Mouse (Mus musculus) hindbrain, embryonic 10.5 days (tissue): ENCODE measurements around the gene Marc1. TPM values are rescaled to one million over a fixed set of nuclear protein-coding genes. Genes with fewer than 3 reads are reported as not detected.

ENCODE experiments used
- DNase-seq: peaks from one replicate; pipeline ENCODE4 v3.0.0-alpha.2; 2017; ENCODE audit warnings: low spot score
- H3K27ac ChIP-seq: fragments of 300-500 bp; sonication (generic); 2 replicates; pipeline ENCODE4 v1.5.1; 2016; ENCODE audit warnings: mild to moderate bottlenecking, moderate library complexity
- H3K27me3 ChIP-seq: fragments of 300-500 bp; sonication (generic); 2 replicates; pipeline ENCODE4 v1.6.1; 2016; ENCODE audit warnings: mild to moderate bottlenecking; ENCODE audit not compliant: poor library complexity, insufficient read depth, severe bottlenecking
- H3K36me3 ChIP-seq: fragments of 300-500 bp; sonication (generic); 2 replicates; pipeline ENCODE4 v1.6.1; 2016; ENCODE audit warnings: mild to moderate bottlenecking, moderate library complexity
- H3K4me1 ChIP-seq: fragments of 300-500 bp; sonication (generic); replicated peaks from 2 replicates; pipeline ENCODE4 v1.6.1; 2016; ENCODE audit warnings: mild to moderate bottlenecking
- H3K4me3 ChIP-seq: fragments of 300-500 bp; sonication (generic); 2 replicates; pipeline ENCODE4 v1.5.1; 2016; ENCODE audit warnings: mild to moderate bottlenecking, moderate library complexity
- H3K9me3 ChIP-seq: fragments of 300-500 bp; sonication (generic); 2 replicates; pipeline ENCODE4 v1.6.1; 2016; ENCODE audit warnings: mild to moderate bottlenecking, moderate library complexity
- WGBS: fragments of 180-500 bp; shearing (Covaris S2); methylation state at CpG from one replicate; pipeline ENCODE4 v1.1.7; 2016; 5-methylcytosine and 5-hydroxymethylcytosine counted together
- polyA plus RNA-seq: library from polyadenylated mRNA; unstranded; fragments of >200 nt; fragmentation: Nextera tagmentation; extraction: Ambion mirVana; gene quantifications from 2 replicates; pipeline ENCODE4 v1.2.1, GENCODE M21; 2016

The Marc1 gene
- polyA plus RNA-seq = 0.12 TPM in 1 of 2 replicates, not detected in the other

DNA sequence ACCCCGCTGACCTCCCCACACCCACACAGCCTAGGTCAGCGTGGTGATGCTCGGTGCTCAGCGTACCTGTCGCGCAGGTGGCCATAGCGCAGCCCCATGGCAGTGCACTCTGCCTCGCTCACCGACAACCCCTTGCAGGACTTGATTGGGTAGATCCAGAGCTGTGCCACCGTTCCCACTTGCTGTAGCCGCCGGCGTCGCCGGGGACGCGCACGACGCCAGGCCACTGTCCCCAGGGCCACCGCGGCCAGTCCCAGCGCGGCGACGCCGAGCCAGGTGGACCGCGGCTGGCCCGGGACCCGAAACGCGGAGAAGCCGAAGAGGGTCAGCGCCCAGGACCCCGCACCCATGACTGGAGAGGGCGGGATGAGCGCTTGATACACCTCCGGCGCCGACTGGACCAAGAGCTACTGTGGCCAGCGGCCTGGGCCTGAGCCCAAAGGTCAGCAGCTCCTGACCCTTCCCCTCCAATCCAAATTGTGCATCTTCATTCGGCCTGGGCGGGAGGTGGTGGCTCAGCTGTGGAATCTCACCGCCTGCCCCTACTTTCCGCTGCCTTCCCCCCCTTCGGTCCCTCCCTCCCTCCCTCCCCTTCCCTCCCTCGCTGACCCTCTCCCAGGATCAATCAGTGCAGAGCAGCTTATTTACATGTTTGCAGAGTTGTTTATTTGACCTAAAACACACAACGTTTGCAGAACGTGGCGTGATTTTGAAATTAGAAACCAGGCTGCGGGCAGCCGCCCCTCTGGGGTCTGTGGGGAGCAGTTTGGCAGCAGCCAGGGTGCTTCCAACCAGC, at the start of gene Marc1:
Marc1 (minus strand) TSS at position 534 of the 796 bp plus-strand sequence.
- Histone ChIP-seq H3K27ac (peak within 1 kb of the TSS; percentile 60; the same call in 1 of the 2 replicates), H3K36me3 (no peaks in the 10 kb centered on the region), H3K27me3 (peaks cover 43% of the 10 kb centered on the region), H3K4me3 (peak within 1 kb of the TSS; percentile 52), H3K4me1 (peaks cover 15% of the 10 kb centered on the region), H3K9me3 (no peaks in the 10 kb centered on the region)
- no peak for DNase-seq
- WGBS = 6% methylated on average over 52 of the region's 52 CpGs

GRCm38 (mm10) chr1:184860276-184860675, 49.2 kb upstream of the Marc1 start:
- no peaks in the 10 kb centered on the region for H3K36me3 ChIP-seq
- 63% methylated on average over 3 of the region's 3 CpGs for WGBS
- H3K27ac ChIP-seq = no peak overlapping the region

DNA sequence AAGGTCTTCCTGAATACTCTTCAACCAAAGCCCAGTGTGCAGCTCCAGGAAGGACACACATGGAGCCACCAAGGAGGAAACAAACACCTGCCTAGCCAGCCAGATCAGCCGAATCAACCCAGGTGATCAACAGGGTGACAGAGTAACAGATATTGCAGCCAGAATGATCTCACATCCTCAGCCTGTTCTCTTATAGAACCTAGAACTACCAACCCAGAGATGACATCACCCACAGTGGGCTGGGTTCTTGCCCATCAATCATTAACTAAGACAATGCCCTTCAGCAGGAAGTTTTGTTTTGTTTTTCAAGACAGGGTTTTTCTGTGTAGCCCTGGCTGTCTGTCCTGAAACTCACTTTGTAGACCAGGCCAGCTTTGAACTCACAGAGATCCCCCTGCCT, 47.1 kb upstream of the Marc1 start:
- Histone ChIP-seq H3K36me3 (no peaks in the 10 kb centered on the region), H3K4me1 (peaks cover 15% of the 10 kb centered on the region), H3K27ac (no peak overlapping the region), H3K4me3 (no peak overlapping the region), H3K9me3 (no peaks in the 10 kb centered on the region), H3K27me3 (no peaks in the 10 kb centered on the region)
- DNase-seq = no peak
- 88% methylated on average over 1 of the region's 1 CpGs for whole genome bisulfite sequencing

More at GRCm38 (mm10) chr1:184860276-184860675, 49.2 kb upstream of the Marc1 start:
- Histone ChIP-seq H3K4me3 (no peak overlapping the region), H3K27me3 (no peaks in the 10 kb centered on the region), H3K4me1 (peaks cover 25% of the 10 kb centered on the region), H3K9me3 (no peaks in the 10 kb centered on the region)
- DNase-seq = no peak

DNA sequence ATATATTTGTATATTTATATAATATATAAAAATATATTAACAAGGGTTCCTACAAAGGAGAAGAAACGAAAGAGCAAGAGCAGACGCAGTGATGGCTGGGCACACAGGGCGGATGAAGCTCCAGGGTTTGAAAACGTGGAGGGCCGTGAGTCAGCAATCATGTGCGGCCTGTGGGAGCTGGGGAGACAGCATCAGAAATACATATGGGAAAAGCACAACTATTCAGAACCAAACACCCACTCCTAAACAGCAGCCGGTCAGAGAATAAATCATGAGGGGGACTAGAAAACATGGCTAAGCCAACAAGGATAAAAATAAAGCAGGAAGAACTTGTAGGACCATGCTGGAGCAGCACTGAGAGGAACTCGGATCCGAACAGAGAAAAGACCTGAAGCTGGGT, 46.1 kb upstream of the Marc1 start:
- H3K27me3 ChIP-seq = no peaks in the 10 kb centered on the region
- no peak overlapping the region for H3K27ac ChIP-seq
- H3K4me3 ChIP-seq = no peak overlapping the region
- peaks cover 21% of the 10 kb centered on the region for H3K4me1 ChIP-seq
- no peaks in the 10 kb centered on the region for H3K36me3 ChIP-seq
- 93% methylated on average over 9 of the region's 9 CpGs for WGBS
- no peak for DNase-seq
- no peaks in the 10 kb centered on the region for H3K9me3 ChIP-seq

DNA sequence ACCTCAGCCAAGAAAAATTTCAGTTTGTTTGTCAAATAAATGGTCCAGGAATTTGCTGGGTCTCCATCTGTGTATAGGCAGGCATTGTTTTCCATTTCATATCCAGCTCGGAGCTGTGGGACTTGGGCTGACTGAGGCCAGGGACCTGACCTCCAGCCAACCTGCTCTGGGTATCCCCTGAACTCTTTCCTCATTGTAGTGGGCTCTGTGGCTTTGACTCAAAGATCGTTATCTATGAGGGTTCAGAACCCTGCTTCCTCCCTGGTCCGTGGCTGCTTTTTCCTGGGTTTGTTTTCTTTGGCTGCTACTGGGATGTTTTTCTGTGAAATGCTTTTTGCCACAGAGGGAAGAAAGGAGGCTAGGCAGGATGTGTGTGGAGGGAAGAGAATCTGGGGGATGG, 42.8 kb upstream of the Marc1 start:
- peaks cover 22% of the 10 kb centered on the region for H3K4me1 ChIP-seq
- H3K27ac ChIP-seq = no peak overlapping the region; the same call in 1 of the 2 replicates
- no peak for DNase-seq
- 63% methylated on average over 3 of the region's 3 CpGs for WGBS
- H3K9me3 ChIP-seq = no peaks in the 10 kb centered on the region
- peaks cover 23% of the 10 kb centered on the region for H3K27me3 ChIP-seq
- H3K4me3 ChIP-seq = no peak overlapping the region
- no peaks in the 10 kb centered on the region for H3K36me3 ChIP-seq

GRCm38 (mm10) chr1:184853339-184853738, 42.2 kb upstream of the Marc1 start:
- Histone ChIP-seq H3K4me1 (peaks cover 22% of the 10 kb centered on the region), H3K36me3 (no peaks in the 10 kb centered on the region), H3K27me3 (peaks cover 28% of the 10 kb centered on the region), H3K4me3 (peak overlapping the region; percentile 33), H3K9me3 (no peaks in the 10 kb centered on the region), H3K27ac (peak overlapping the region; percentile 66; the same call in 1 of the 2 replicates)
- peak; percentile 58 for DNase-seq
- WGBS = 30% methylated on average over 5 of the region's 5 CpGs

- no peaks in the 10 kb centered on the region for H3K36me3 ChIP-seq
- peak overlapping the region; percentile 66; the same call in 1 of the 2 replicates for H3K27ac ChIP-seq
- no peaks in the 10 kb centered on the region for H3K9me3 ChIP-seq
- DNase-seq = peak; percentile 80
- H3K4me3 ChIP-seq = peak overlapping the region; percentile 35
- peaks cover 38% of the 10 kb centered on the region for H3K27me3 ChIP-seq
- 17% methylated on average over 31 of the region's 31 CpGs for WGBS
- peaks cover 22% of the 10 kb centered on the region for H3K4me1 ChIP-seq
Measured at GRCm38 (mm10) chr1:184851741-184852618, 40.9 kb upstream of the Marc1 start.

- 49% methylated on average over 7 of the region's 7 CpGs for WGBS
- peaks cover 46% of the 10 kb centered on the region for H3K27me3 ChIP-seq
- H3K27ac ChIP-seq = no peak overlapping the region
- no peak overlapping the region for H3K4me3 ChIP-seq
- H3K4me1 ChIP-seq = peaks cover 30% of the 10 kb centered on the region
- DNase-seq = no peak
- no peaks in the 10 kb centered on the region for H3K9me3 ChIP-seq
- no peaks in the 10 kb centered on the region for H3K36me3 ChIP-seq
Measured at GRCm38 (mm10) chr1:184851166-184851565, 40.1 kb upstream of the Marc1 start.

- Histone ChIP-seq H3K9me3 (no peaks in the 10 kb centered on the region), H3K27me3 (peaks cover 52% of the 10 kb centered on the region), H3K36me3 (no peaks in the 10 kb centered on the region), H3K27ac (no peak overlapping the region), H3K4me1 (peaks cover 43% of the 10 kb centered on the region), H3K4me3 (no peak overlapping the region)
- DNase-seq = no peak
- WGBS = 52% methylated on average over 3 of the region's 3 CpGs
Measured at GRCm38 (mm10) chr1:184846973-184847372, 35.9 kb upstream of the Marc1 start.

- peak within 1 kb of the TSS; percentile 88 for H3K27ac ChIP-seq
- no peak for DNase-seq
- peaks cover 45% of the 10 kb centered on the region for H3K27me3 ChIP-seq
- WGBS = 3% methylated on average over 18 of the region's 18 CpGs
- no peaks in the 10 kb centered on the region for H3K9me3 ChIP-seq
- H3K4me3 ChIP-seq = peak within 1 kb of the TSS; percentile 73
- no peaks in the 10 kb centered on the region for H3K36me3 ChIP-seq
- H3K4me1 ChIP-seq = peaks cover 39% of the 10 kb centered on the region
Measured at GRCm38 (mm10) chr1:184846092-184846750, 35.1 kb upstream of the Marc1 start, which contains the start of gene Marc2. Marc2 (minus strand) TSS chr1:184846451.

DNA sequence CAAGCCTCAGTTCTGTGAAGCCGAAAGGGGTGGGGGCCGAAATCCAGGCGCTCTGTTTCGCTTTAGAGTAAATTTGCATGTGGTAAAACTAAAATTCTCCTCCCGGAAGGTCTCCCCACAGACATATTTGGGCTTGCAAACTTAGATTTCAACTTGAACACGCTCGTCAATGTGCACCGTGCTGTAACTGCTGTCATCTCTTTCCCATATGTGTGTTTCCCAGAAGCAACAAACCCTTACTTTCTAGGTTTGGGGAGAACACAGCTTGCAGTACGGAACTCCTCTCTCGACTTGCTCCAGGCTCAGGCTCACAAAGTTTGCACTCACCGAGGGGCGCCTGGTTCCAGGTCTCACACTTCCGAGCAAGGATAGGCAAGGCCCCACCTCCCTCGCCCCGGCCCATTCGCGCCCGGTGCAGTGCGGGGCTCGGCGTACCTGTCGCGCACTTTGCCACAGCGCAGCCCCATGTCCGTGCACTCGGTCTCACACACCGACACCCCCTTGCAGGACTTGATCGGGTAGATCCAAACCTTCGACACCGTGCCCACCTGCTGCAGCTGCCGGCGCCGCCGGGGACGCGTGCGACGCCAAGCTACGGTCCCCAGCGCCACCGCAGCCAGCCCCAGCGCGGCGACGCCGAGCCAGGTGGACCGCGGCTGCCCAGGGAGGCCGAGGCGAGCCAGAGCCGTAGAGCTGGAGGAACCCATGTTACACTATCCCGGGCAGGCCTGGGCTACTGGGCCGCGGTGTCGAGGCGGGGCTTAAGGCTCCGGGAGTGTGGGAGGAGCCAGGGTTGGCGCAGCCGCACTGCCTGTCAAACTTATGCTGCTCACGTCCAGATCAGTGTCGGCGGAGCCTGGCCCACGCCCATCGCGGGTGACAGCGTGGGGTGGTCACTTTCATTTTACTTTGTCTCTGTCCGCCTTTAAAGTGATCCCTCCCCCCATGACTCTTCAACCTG, 34.3 kb upstream of the Marc1 start:
- Histone ChIP-seq H3K4me3 (peak overlapping the region; percentile 73), H3K36me3 (no peaks in the 10 kb centered on the region), H3K27me3 (peaks cover 41% of the 10 kb centered on the region), H3K9me3 (no peaks in the 10 kb centered on the region), H3K27ac (peak overlapping the region; percentile 88), H3K4me1 (peaks cover 38% of the 10 kb centered on the region)
- DNase-seq = peak; percentile 86
- under 1% methylated on average over 67 of the region's 67 CpGs for WGBS
